In genomic region chr13:55403935-55404852, GRCm38 (mm10) we compare ENCODE assay signal across 12 mouse cellular contexts. TPM values are rescaled to one million over a fixed set of nuclear protein-coding genes. Genes with fewer than 3 reads are reported as not detected.
A peak's percentile ranks its signal among the peaks of the same experiment; 100 is the strongest.
DNase-seq lines count a peak whose midpoint lies in the region; ATAC-seq lines count a peak whose summit lies in the region.
"Had no signal": no experiment of that assay in that cellular context is flagged by ENCODE, and none has a peak within 500 bp of the region (broad histone marks: within the 10 kb centered on the region; RNA-seq: fewer than 3 reads in every experiment).

No protein-coding gene starts in this region.

- no peaks in the 10 kb centered on the region for H3K9me3 ChIP-seq in embryonic facial prominence, embryonic 13.5 days
- no peaks in the 10 kb centered on the region for H3K9me3 ChIP-seq in embryonic facial prominence, embryonic 10.5 days
- no peaks in the 10 kb centered on the region for H3K9me3 ChIP-seq in midbrain, embryonic 14.5 days (ENCODE audit: control insufficient read depth, low read length)
- H3K9me3 ChIP-seq in midbrain, embryonic 10.5 days (replicated peaks) = no peaks in the 10 kb centered on the region
- no peaks in the 10 kb centered on the region for H3K9me3 ChIP-seq in hindbrain, embryonic 14.5 days (ENCODE audit: control insufficient read depth, low read length)
- no peaks in the 10 kb centered on the region for H3K9me3 ChIP-seq in stomach, embryonic 14.5 days (ENCODE audit: control insufficient read depth, low read depth, low read length)

- WGBS in embryonic facial prominence, embryonic 13.5 days = 65% methylated on average over 15 of the region's 15 CpGs
- WGBS in embryonic facial prominence, embryonic 10.5 days = 75% methylated on average over 15 of the region's 15 CpGs
- 76% methylated on average over 15 of the region's 15 CpGs for WGBS in midbrain, embryonic 14.5 days
- 77% methylated on average over 15 of the region's 15 CpGs for WGBS in midbrain, embryonic 10.5 days
- 67% methylated on average over 15 of the region's 15 CpGs for WGBS in hindbrain, embryonic 14.5 days
- WGBS in stomach, embryonic 14.5 days = 69% methylated on average over 15 of the region's 15 CpGs

- peaks cover 6% of the 10 kb centered on the region for H3K4me1 ChIP-seq in embryonic facial prominence, embryonic 13.5 days
- H3K4me1 ChIP-seq in embryonic facial prominence, embryonic 10.5 days = peaks cover 17% of the 10 kb centered on the region
- H3K4me1 ChIP-seq in midbrain, embryonic 14.5 days (ENCODE audit: control insufficient read depth, insufficient read depth, low read length) = peaks cover 8% of the 10 kb centered on the region
- H3K4me1 ChIP-seq in midbrain, embryonic 10.5 days = peaks cover 22% of the 10 kb centered on the region
- H3K4me1 ChIP-seq in hindbrain, embryonic 14.5 days (replicated peaks; ENCODE audit: control insufficient read depth, insufficient read depth, low read length) = peaks cover 12% of the 10 kb centered on the region
- H3K4me1 ChIP-seq in stomach, embryonic 14.5 days (ENCODE audit: control insufficient read depth, insufficient read depth, low read length) = no peaks in the 10 kb centered on the region

- no peak overlapping the region for H3K4me2 ChIP-seq in embryonic facial prominence, embryonic 13.5 days
- no peak overlapping the region for H3K4me2 ChIP-seq in midbrain, embryonic 14.5 days (ENCODE audit: low read length)
- H3K4me2 ChIP-seq in hindbrain, embryonic 14.5 days (replicated peaks) = no peak overlapping the region
- no peak overlapping the region for H3K4me2 ChIP-seq in stomach, embryonic 14.5 days (replicated peaks; ENCODE audit: low read depth, low read length)

- peak overlapping the region; percentile 13; the same call in 1 of the 2 replicates for H3K27ac ChIP-seq in embryonic facial prominence, embryonic 13.5 days
- H3K27ac ChIP-seq in embryonic facial prominence, embryonic 10.5 days (replicated peaks) = no peak overlapping the region
- H3K27ac ChIP-seq in midbrain, embryonic 14.5 days (replicated peaks; ENCODE audit: low read depth, low read length) = peak overlapping the region; percentile 32; the same call in 1 of the 2 replicates
- no peak overlapping the region for H3K27ac ChIP-seq in midbrain, embryonic 10.5 days (replicated peaks)
- peak overlapping the region; percentile 64 for H3K27ac ChIP-seq in hindbrain, embryonic 14.5 days
- 0 out of 2 replicates have a peak overlapping the region, but pooled peaks have one; percentile 10 for H3K27ac ChIP-seq in stomach, embryonic 14.5 days (ENCODE audit: low read length)
- H3K27ac ChIP-seq: liver, embryonic 14.5 days had no signal

- no peak for DNase-seq in embryonic facial prominence, embryonic 10.5 days (ENCODE audit: low spot score)
- no peak for DNase-seq in midbrain, embryonic 14.5 days
- no peak for DNase-seq in midbrain, embryonic 10.5 days (ENCODE audit: low spot score)
- no peak for DNase-seq in hindbrain, embryonic 14.5 days (ENCODE audit: low spot score)
- no peak for DNase-seq in ovary, postnatal 36 days (ENCODE audit: low spot score)
- no peak for DNase-seq in gastrocnemius, adult 8-10 months (ENCODE audit: low spot score in 2 of 2)
- DNase-seq: cerebellum, adult 8-10 months; gastrocnemius, postnatal 14 days had no signal

- no peak for ATAC-seq in embryonic facial prominence, embryonic 13.5 days (ENCODE audit: insufficient number of reproducible peaks, insufficient read depth, low FRiP score, low TSS enrichment, low read depth)
- ATAC-seq in midbrain, embryonic 14.5 days (ENCODE audit: low FRiP score, low TSS enrichment) = no peak
- no peak for ATAC-seq in hindbrain, embryonic 14.5 days (ENCODE audit: low FRiP score)
- no peak for ATAC-seq in stomach, embryonic 14.5 days (ENCODE audit: insufficient number of reproducible peaks, insufficient read depth, low FRiP score, low read depth)
- ATAC-seq: intestine, postnatal 0 days had no signal

- H3K36me3 ChIP-seq in embryonic facial prominence, embryonic 13.5 days = no peaks in the 10 kb centered on the region
- H3K36me3 ChIP-seq in embryonic facial prominence, embryonic 10.5 days (replicated peaks) = no peaks in the 10 kb centered on the region
- no peaks in the 10 kb centered on the region for H3K36me3 ChIP-seq in midbrain, embryonic 14.5 days (ENCODE audit: control insufficient read depth, insufficient read depth, low read length)
- H3K36me3 ChIP-seq in midbrain, embryonic 10.5 days = no peaks in the 10 kb centered on the region
- no peaks in the 10 kb centered on the region for H3K36me3 ChIP-seq in hindbrain, embryonic 14.5 days (replicated peaks; ENCODE audit: control insufficient read depth, insufficient read depth)
- H3K36me3 ChIP-seq in stomach, embryonic 14.5 days (ENCODE audit: control insufficient read depth, insufficient read depth, low read length) = no peaks in the 10 kb centered on the region

- peaks cover 7% of the 10 kb centered on the region for H3K27me3 ChIP-seq in embryonic facial prominence, embryonic 13.5 days
- H3K27me3 ChIP-seq in embryonic facial prominence, embryonic 10.5 days (replicated peaks; ENCODE audit: low read depth, poor library complexity, severe bottlenecking) = peaks cover 37% of the 10 kb centered on the region
- H3K27me3 ChIP-seq in midbrain, embryonic 14.5 days (ENCODE audit: control insufficient read depth, insufficient read depth, low read length) = no peaks in the 10 kb centered on the region
- peaks cover 25% of the 10 kb centered on the region for H3K27me3 ChIP-seq in midbrain, embryonic 10.5 days (ENCODE audit: low read depth, poor library complexity, severe bottlenecking)
- H3K27me3 ChIP-seq in hindbrain, embryonic 14.5 days (ENCODE audit: control insufficient read depth, insufficient read depth, low read length) = no peaks in the 10 kb centered on the region; the same call in 1 of the 2 replicates
- H3K27me3 ChIP-seq in stomach, embryonic 14.5 days (ENCODE audit: control insufficient read depth, insufficient read depth, low read length) = no peaks in the 10 kb centered on the region

- H3K4me3 ChIP-seq in embryonic facial prominence, embryonic 13.5 days = no peak overlapping the region
- H3K4me3 ChIP-seq in embryonic facial prominence, embryonic 10.5 days = no peak overlapping the region
- H3K4me3 ChIP-seq in midbrain, embryonic 14.5 days (replicated peaks; ENCODE audit: low read depth, low read length) = no peak overlapping the region
- no peak overlapping the region for H3K4me3 ChIP-seq in midbrain, embryonic 10.5 days
- H3K4me3 ChIP-seq in hindbrain, embryonic 14.5 days (replicated peaks; ENCODE audit: low read length) = no peak overlapping the region
- no peak overlapping the region for H3K4me3 ChIP-seq in stomach, embryonic 14.5 days (ENCODE audit: low read depth, low read length)

- H3K9ac ChIP-seq in embryonic facial prominence, embryonic 13.5 days = 0 out of 2 replicates have a peak overlapping the region, but pooled peaks have one; percentile 27
- H3K9ac ChIP-seq in midbrain, embryonic 14.5 days (replicated peaks; ENCODE audit: low read length) = no peak overlapping the region
- H3K9ac ChIP-seq in hindbrain, embryonic 14.5 days = 0 out of 2 replicates have a peak overlapping the region, but pooled peaks have one; percentile 16
- H3K9ac ChIP-seq in stomach, embryonic 14.5 days (replicated peaks; ENCODE audit: low read depth, low read length) = no peak overlapping the region
- H3K9ac ChIP-seq: liver, embryonic 14.5 days had no signal

RNA-seq across cellular contexts. Expression of gene Slc34a1, which starts 6.2 kb away (rescaled TPM):
- polyA plus RNA-seq in embryonic facial prominence, embryonic 13.5 days (2015; fragmentation: Nextera tagmentation; extraction: Ambion mirVana) = not detected in 2 replicates
- not detected in 2 replicates for polyA plus RNA-seq in embryonic facial prominence, embryonic 10.5 days (2016; fragmentation: Nextera tagmentation; extraction: Ambion mirVana)
- polyA plus RNA-seq in midbrain, embryonic 14.5 days (2014; fragmentation: Nextera tagmentation; extraction: Ambion mirVana) = not detected in 2 replicates
- not detected in 2 replicates for polyA plus RNA-seq in midbrain, embryonic 10.5 days (2016; fragmentation: Nextera tagmentation; extraction: Ambion mirVana)
- polyA plus RNA-seq in hindbrain, embryonic 14.5 days (2014; fragmentation: Nextera tagmentation; extraction: Ambion mirVana) = 0.14 TPM in 1 of 2 replicates, not detected in the other
- polyA plus RNA-seq in stomach, embryonic 14.5 days (2014; fragmentation: Nextera tagmentation; extraction: Ambion mirVana) = 0.18 TPM in 1 of 2 replicates, not detected in the other
- not detected for total RNA-seq in gastrocnemius, adult 8-10 months (2022)
- total RNA-seq: gastrocnemius, postnatal 14 days had no signal

RNA-seq across cellular contexts. Expression of gene Pfn3, which starts 10.8 kb away (rescaled TPM):
- not detected in 2 replicates for polyA plus RNA-seq in embryonic facial prominence, embryonic 13.5 days (2015; fragmentation: Nextera tagmentation; extraction: Ambion mirVana)
- not detected in 2 replicates for polyA plus RNA-seq in embryonic facial prominence, embryonic 10.5 days (2016; fragmentation: Nextera tagmentation; extraction: Ambion mirVana)
- 0.59 TPM in 1 of 2 replicates, not detected in the other for polyA plus RNA-seq in midbrain, embryonic 14.5 days (2014; fragmentation: Nextera tagmentation; extraction: Ambion mirVana)
- not detected in 2 replicates for polyA plus RNA-seq in midbrain, embryonic 10.5 days (2016; fragmentation: Nextera tagmentation; extraction: Ambion mirVana)
- polyA plus RNA-seq in hindbrain, embryonic 14.5 days (2014; fragmentation: Nextera tagmentation; extraction: Ambion mirVana) = 0.81 and 1.5 TPM in 2 replicates
- 0.52 TPM in 1 of 2 replicates, not detected in the other for polyA plus RNA-seq in stomach, embryonic 14.5 days (2014; fragmentation: Nextera tagmentation; extraction: Ambion mirVana)
- not detected for total RNA-seq in gastrocnemius, adult 8-10 months (2022)
- total RNA-seq: gastrocnemius, postnatal 14 days had no signal
- polyA plus RNA-seq: intestine, postnatal 0 days; liver, embryonic 14.5 days had no signal

RNA-seq across cellular contexts. Expression of gene F12, which starts 22.4 kb away (rescaled TPM):
- 0.24 and 1.6 TPM in 2 replicates for polyA plus RNA-seq in embryonic facial prominence, embryonic 13.5 days (2015; fragmentation: Nextera tagmentation; extraction: Ambion mirVana)
- 0.13 TPM in 1 of 2 replicates, not detected in the other for polyA plus RNA-seq in embryonic facial prominence, embryonic 10.5 days (2016; fragmentation: Nextera tagmentation; extraction: Ambion mirVana)
- not detected in 2 replicates for polyA plus RNA-seq in midbrain, embryonic 14.5 days (2014; fragmentation: Nextera tagmentation; extraction: Ambion mirVana)
- 0.14 TPM in 1 of 2 replicates, not detected in the other for polyA plus RNA-seq in midbrain, embryonic 10.5 days (2016; fragmentation: Nextera tagmentation; extraction: Ambion mirVana)
- polyA plus RNA-seq in hindbrain, embryonic 14.5 days (2014; fragmentation: Nextera tagmentation; extraction: Ambion mirVana) = 0.09 and 0.34 TPM in 2 replicates
- polyA plus RNA-seq in stomach, embryonic 14.5 days (2014; fragmentation: Nextera tagmentation; extraction: Ambion mirVana) = not detected in 2 replicates
- not detected for total RNA-seq in gastrocnemius, adult 8-10 months (2022)
- total RNA-seq: gastrocnemius, postnatal 14 days had no signal

RNA-seq across cellular contexts. Expression of gene Rgs14, which starts 34.7 kb away (rescaled TPM):
- 1.4 TPM in 2 replicates for polyA plus RNA-seq in embryonic facial prominence, embryonic 13.5 days (2015; fragmentation: Nextera tagmentation; extraction: Ambion mirVana)
- 0.54 and 0.97 TPM in 2 replicates for polyA plus RNA-seq in embryonic facial prominence, embryonic 10.5 days (2016; fragmentation: Nextera tagmentation; extraction: Ambion mirVana)
- 0.30 and 0.33 TPM in 2 replicates for polyA plus RNA-seq in midbrain, embryonic 14.5 days (2014; fragmentation: Nextera tagmentation; extraction: Ambion mirVana)
- 0.41 and 0.52 TPM in 2 replicates for polyA plus RNA-seq in midbrain, embryonic 10.5 days (2016; fragmentation: Nextera tagmentation; extraction: Ambion mirVana)
- 0.40 and 0.72 TPM in 2 replicates for polyA plus RNA-seq in hindbrain, embryonic 14.5 days (2014; fragmentation: Nextera tagmentation; extraction: Ambion mirVana)
- polyA plus RNA-seq in stomach, embryonic 14.5 days (2014; fragmentation: Nextera tagmentation; extraction: Ambion mirVana) = 0.53 and 0.78 TPM in 2 replicates
- total RNA-seq in gastrocnemius, adult 8-10 months (2022) = under 1 TPM in 2 of 4 experiments, not detected in 2; 0.29 to 0.35 TPM

RNA-seq across cellular contexts. Expression of gene Grk6, which starts 40.7 kb away (rescaled TPM):
- polyA plus RNA-seq in embryonic facial prominence, embryonic 13.5 days (2015; fragmentation: Nextera tagmentation; extraction: Ambion mirVana) = 36.4 and 45.3 TPM in 2 replicates
- polyA plus RNA-seq in embryonic facial prominence, embryonic 10.5 days (2016; fragmentation: Nextera tagmentation; extraction: Ambion mirVana) = 65.2 and 65.6 TPM in 2 replicates
- 41.8 and 44.0 TPM in 2 replicates for polyA plus RNA-seq in midbrain, embryonic 14.5 days (2014; fragmentation: Nextera tagmentation; extraction: Ambion mirVana)
- polyA plus RNA-seq in midbrain, embryonic 10.5 days (2016; fragmentation: Nextera tagmentation; extraction: Ambion mirVana) = 41.8 and 51.4 TPM in 2 replicates
- polyA plus RNA-seq in hindbrain, embryonic 14.5 days (2014; fragmentation: Nextera tagmentation; extraction: Ambion mirVana) = 41.9 and 42.7 TPM in 2 replicates
- 35.5 and 36.9 TPM in 2 replicates for polyA plus RNA-seq in stomach, embryonic 14.5 days (2014; fragmentation: Nextera tagmentation; extraction: Ambion mirVana)
- 1 to 10 TPM; 6.9 to 9.7 (median 9.4) TPM for total RNA-seq in gastrocnemius, adult 8-10 months (2022)

Comparison
In these comparisons a context has a peak if more than half of its experiments do, and no peak if none do; other contexts are left out.
1. H3K27ac ChIP-seq: peak in embryonic facial prominence, embryonic 13.5 days (single experiment), midbrain, embryonic 14.5 days (single experiment), hindbrain, embryonic 14.5 days (single experiment) and stomach, embryonic 14.5 days (single experiment); none in embryonic facial prominence, embryonic 10.5 days (single experiment) and midbrain, embryonic 10.5 days (single experiment).
2. H3K9ac ChIP-seq: peak in embryonic facial prominence, embryonic 13.5 days (single experiment) and hindbrain, embryonic 14.5 days (single experiment); none in midbrain, embryonic 14.5 days (single experiment) and stomach, embryonic 14.5 days (single experiment).